Mouse (Mus musculus): Measurements from ENCODE around the gene Clca3b. TPM values are rescaled to one million over a fixed set of nuclear protein-coding genes. Genes with fewer than 3 reads are reported as not detected.

Gene Clca3b
- polyA plus RNA-seq (2014; fragmentation: Illumina TruSeq; extraction: RNeasy Lipid Tissue Mini Kit (QIAGEN cat#74804); ENCODE audit: low read depth, low replicate concordance) = not detected

DNA sequence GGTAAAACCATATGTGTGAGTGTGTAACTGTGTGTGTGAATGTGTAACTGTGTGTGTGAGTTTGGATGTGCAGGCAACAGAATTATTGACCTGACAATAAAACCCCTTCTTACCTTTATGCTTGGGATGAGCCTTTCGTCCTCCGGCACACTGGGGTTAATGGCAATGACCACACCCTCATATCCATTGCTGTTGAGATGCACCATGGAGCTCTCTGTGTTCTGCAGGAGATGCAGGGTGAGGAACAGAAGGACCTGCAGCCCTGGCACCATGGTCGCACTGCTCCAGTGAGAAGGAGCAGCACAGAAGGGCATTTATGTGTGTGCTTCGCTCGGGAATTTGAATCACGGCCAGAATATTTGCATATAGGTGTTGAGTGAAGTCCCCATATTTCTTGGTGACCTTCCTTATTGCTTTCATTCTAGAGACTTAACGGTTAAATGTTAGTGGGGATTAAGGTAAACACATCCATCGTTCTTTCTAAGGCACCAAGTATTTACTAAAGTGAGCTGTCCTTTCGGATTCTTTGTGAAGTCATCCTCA lies at the start of gene Clca3b:
TSS of gene Clca3b (minus strand) at position 344 of the 543 bp plus-strand sequence.

DNA sequence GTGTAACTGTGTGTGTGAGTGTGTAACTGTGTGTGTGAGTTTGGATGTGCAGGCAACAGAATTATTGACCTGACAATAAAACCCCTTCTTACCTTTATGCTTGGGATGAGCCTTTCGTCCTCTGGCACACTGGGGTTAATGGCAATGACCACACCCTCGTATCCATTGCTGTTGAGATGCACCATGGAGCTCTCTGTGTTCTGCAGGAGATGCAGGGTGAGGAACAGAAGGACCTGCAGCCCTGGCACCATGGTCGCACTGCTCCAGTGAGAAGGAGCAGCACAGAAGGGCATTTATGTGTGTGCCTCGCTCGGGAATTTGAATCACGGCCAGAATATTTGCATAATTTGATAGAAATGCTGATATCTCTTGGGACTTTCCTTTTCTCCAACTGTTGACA lies 29.9 kb downstream of the Clca3b start, which contains the start of gene Clca3a2:
TSS of gene Clca3a2 (minus strand) at position 276 of the 400 bp plus-strand sequence.

Other genes starting within 250 kb of the Clca3b start
- 168 TPM for gene Sh3glb1, start 129.0 kb downstream of the Clca3b start, polyA plus RNA-seq (2014; fragmentation: Illumina TruSeq; extraction: RNeasy Lipid Tissue Mini Kit (QIAGEN cat#74804); ENCODE audit: low read depth, low replicate concordance)
- gene Clca3a1, start 88.4 kb downstream of the Clca3b start, polyA plus RNA-seq (2014; fragmentation: Illumina TruSeq; extraction: RNeasy Lipid Tissue Mini Kit (QIAGEN cat#74804); ENCODE audit: low read depth, low replicate concordance) = 5.1 TPM
- 11.5 TPM for gene Clca3a2, start 29.9 kb downstream of the Clca3b start, polyA plus RNA-seq (2014; fragmentation: Illumina TruSeq; extraction: RNeasy Lipid Tissue Mini Kit (QIAGEN cat#74804); ENCODE audit: low read depth, low replicate concordance)
- gene Clca4b, start 83.2 kb upstream of the Clca3b start, polyA plus RNA-seq (2014; fragmentation: Illumina TruSeq; extraction: RNeasy Lipid Tissue Mini Kit (QIAGEN cat#74804); ENCODE audit: low read depth, low replicate concordance) = not detected
- not detected for gene Clca4a, start 125.7 kb upstream of the Clca3b start, polyA plus RNA-seq (2014; fragmentation: Illumina TruSeq; extraction: RNeasy Lipid Tissue Mini Kit (QIAGEN cat#74804); ENCODE audit: low read depth, low replicate concordance)
- gene Clca1, start 183.4 kb upstream of the Clca3b start, polyA plus RNA-seq (2014; fragmentation: Illumina TruSeq; extraction: RNeasy Lipid Tissue Mini Kit (QIAGEN cat#74804); ENCODE audit: low read depth, low replicate concordance) = not detected

Data from adipose tissue, adult 10 weeks (tissue).